Mouse (Mus musculus) right cerebral cortex, adult 18-20 months (tissue): ENCODE measurements around the gene Gstm4.
A peak's percentile ranks its signal among the peaks of the same experiment; 100 is the strongest.

ENCODE experiments used
- DNase-seq: peaks from one replicate; pipeline ENCODE4 v3.0.0; 2022; ENCODE audit warnings: mixed read lengths

The Gstm4 gene

GRCm38 (mm10) chr3:108044394-108045140 lies at the start of gene Gstm4:
Gstm4 (minus strand) TSS chr3:108044894.
- DNase-seq: peak; percentile 91

GRCm38 (mm10) chr3:108094146-108094545 lies 49.5 kb upstream of the Gstm4 start:
- no peak for DNase-seq

GRCm38 (mm10) chr3:108093306-108093705 lies 48.6 kb upstream of the Gstm4 start:
- DNase-seq: no peak

GRCm38 (mm10) chr3:108092536-108093115 lies 47.9 kb upstream of the Gstm4 start, which contains the start of gene Gnat2:
Gnat2 (plus strand) TSS chr3:108092789.
- no peak for DNase-seq

GRCm38 (mm10) chr3:108092030-108092429 lies 47.3 kb upstream of the Gstm4 start:
- no peak for DNase-seq

- no peak for DNase-seq
Observed at GRCm38 (mm10) chr3:108090561-108090960, 45.9 kb upstream of the Gstm4 start.

GRCm38 (mm10) chr3:108089916-108090315 lies 45.2 kb upstream of the Gstm4 start:
- DNase-seq: no peak

GRCm38 (mm10) chr3:108088842-108089380 lies 44.2 kb upstream of the Gstm4 start:
- DNase-seq: no peak

GRCm38 (mm10) chr3:108087329-108087728 lies 42.6 kb upstream of the Gstm4 start:
- DNase-seq: no peak

GRCm38 (mm10) chr3:108086470-108086979 lies 41.8 kb upstream of the Gstm4 start, which contains the start of gene Ampd2:
Ampd2 (minus strand) TSS chr3:108086651.
- DNase-seq: peak; percentile 34

GRCm38 (mm10) chr3:108085721-108086469 lies 41.2 kb upstream of the Gstm4 start:
- peak; percentile 62 for DNase-seq

- DNase-seq: peak; percentile 93
Observed at GRCm38 (mm10) chr3:108085281-108085720, 40.6 kb upstream of the Gstm4 start.

GRCm38 (mm10) chr3:108084767-108085270 lies 40.1 kb upstream of the Gstm4 start:
- DNase-seq: no peak

- DNase-seq: no peak
Observed at GRCm38 (mm10) chr3:108083904-108084407, 39.3 kb upstream of the Gstm4 start.

- no peak for DNase-seq
Observed at GRCm38 (mm10) chr3:108083161-108083560, 38.5 kb upstream of the Gstm4 start.

- DNase-seq: no peak
Observed at GRCm38 (mm10) chr3:108082251-108082875, 37.7 kb upstream of the Gstm4 start.

- no peak for DNase-seq
Observed at GRCm38 (mm10) chr3:108081681-108082080, 37.0 kb upstream of the Gstm4 start.

- DNase-seq: no peak
Observed at GRCm38 (mm10) chr3:108076836-108077235, 32.1 kb upstream of the Gstm4 start.

- no peak for DNase-seq
Observed at GRCm38 (mm10) chr3:108072983-108073569, 28.4 kb upstream of the Gstm4 start.

GRCm38 (mm10) chr3:108070295-108071293 lies 25.9 kb upstream of the Gstm4 start:
- DNase-seq: no peak
